Mouse (Mus musculus): ENCODE measurements around the gene Cpt1c. TPM values are rescaled to one million over a fixed set of nuclear protein-coding genes. Genes with fewer than 3 reads are reported as not detected.
"Not testable (repeated sequence)": the region's sequence is repeated elsewhere in the genome, so short reads cannot be mapped to it uniquely, and the experiment has no call there.

Gene Cpt1c
- 22.3 and 26.8 TPM in 2 replicates for polyA plus RNA-seq (2016; fragmentation: Nextera tagmentation; extraction: Ambion mirVana)

GRCm38 (mm10) chr7:44974383-44975116, at the start of gene Cpt1c:
TSS of gene Cpt1c (minus strand) at chr7:44974851.
- Histone ChIP-seq H3K36me3 (peaks cover 43% of the 10 kb centered on the region), H3K27ac (replicated peaks) (peak within 1 kb of the TSS; percentile 82), H3K4me1 (peaks cover 63% of the 10 kb centered on the region), H3K4me3 (peak within 1 kb of the TSS; percentile 55), H3K9me3 (replicated peaks) (no peaks in the 10 kb centered on the region), H3K27me3 (ENCODE audit: low read depth, poor library complexity, severe bottlenecking) (no peaks in the 10 kb centered on the region)
- WGBS, result 1% methylated on average over 22 of the region's 22 CpGs
- DNase-seq (ENCODE audit: low spot score), result peak; percentile 84

GRCm38 (mm10) chr7:45023711-45024110, 49.1 kb upstream of the Cpt1c start:
- H3K9me3 ChIP-seq (replicated peaks); H3K27ac ChIP-seq (replicated peaks); H3K4me3 ChIP-seq; DNase-seq (ENCODE audit: low spot score): not testable (repeated sequence)
- 86% methylated on average over 5 of the region's 5 CpGs for WGBS
- H3K36me3 ChIP-seq, result peaks cover 25% of the 10 kb centered on the region
- peaks cover 27% of the 10 kb centered on the region for H3K4me1 ChIP-seq
- peaks cover 20% of the 10 kb centered on the region for H3K27me3 ChIP-seq (ENCODE audit: low read depth, poor library complexity, severe bottlenecking)

- H3K4me3 ChIP-seq, result peak overlapping the region; percentile 7; the same call in 1 of the 2 replicates
- no peak overlapping the region for H3K27ac ChIP-seq (replicated peaks)
- WGBS, result 78% methylated on average over 9 of the region's 9 CpGs
- no peaks in the 10 kb centered on the region for H3K9me3 ChIP-seq (replicated peaks)
- peaks cover 41% of the 10 kb centered on the region for H3K4me1 ChIP-seq
- H3K36me3 ChIP-seq, result no peaks in the 10 kb centered on the region
- DNase-seq (ENCODE audit: low spot score), result no peak
- peaks cover 24% of the 10 kb centered on the region for H3K27me3 ChIP-seq (ENCODE audit: low read depth, poor library complexity, severe bottlenecking)
These were observed 45.6 kb upstream of the Cpt1c start for GRCm38 (mm10) chr7:45020225-45020624.

GRCm38 (mm10) chr7:45019031-45019571, 44.5 kb upstream of the Cpt1c start:
- peaks cover 24% of the 10 kb centered on the region for H3K27me3 ChIP-seq (ENCODE audit: low read depth, poor library complexity, severe bottlenecking)
- peaks cover 53% of the 10 kb centered on the region for H3K4me1 ChIP-seq
- H3K4me3 ChIP-seq, result peak overlapping the region; percentile 72
- H3K36me3 ChIP-seq, result 0 out of 2 replicates have a peak, but pooled peaks cover 1% of the 10 kb centered on the region
- no peaks in the 10 kb centered on the region for H3K9me3 ChIP-seq (replicated peaks)
- 42% methylated on average over 8 of the region's 8 CpGs for WGBS
- no peak for DNase-seq (ENCODE audit: low spot score)
- no peak overlapping the region for H3K27ac ChIP-seq (replicated peaks)

GRCm38 (mm10) chr7:45017242-45018061, 42.8 kb upstream of the Cpt1c start, which contains the start of gene Rras:
TSS of gene Rras (plus strand) at chr7:45017961.
- Histone ChIP-seq H3K27ac (replicated peaks) (peak within 1 kb of the TSS; percentile 89), H3K27me3 (ENCODE audit: low read depth, poor library complexity, severe bottlenecking) (peaks cover 24% of the 10 kb centered on the region), H3K36me3 (peaks cover 16% of the 10 kb centered on the region), H3K4me1 (peaks cover 54% of the 10 kb centered on the region), H3K9me3 (replicated peaks) (no peaks in the 10 kb centered on the region), H3K4me3 (peak within 1 kb of the TSS; percentile 72)
- DNase-seq (ENCODE audit: low spot score), result peak; percentile 90
- WGBS, result under 1% methylated on average over 36 of the region's 36 CpGs

GRCm38 (mm10) chr7:45016761-45017160, 42.1 kb upstream of the Cpt1c start:
- H3K36me3 ChIP-seq, result peaks cover 23% of the 10 kb centered on the region
- DNase-seq (ENCODE audit: low spot score), result no peak
- H3K4me1 ChIP-seq, result peaks cover 54% of the 10 kb centered on the region
- H3K9me3 ChIP-seq (replicated peaks), result no peaks in the 10 kb centered on the region
- H3K4me3 ChIP-seq, result peak overlapping the region; percentile 72
- H3K27me3 ChIP-seq (ENCODE audit: low read depth, poor library complexity, severe bottlenecking), result peaks cover 24% of the 10 kb centered on the region
- WGBS, result 2% methylated on average over 4 of the region's 4 CpGs
- peak overlapping the region; percentile 89 for H3K27ac ChIP-seq (replicated peaks)

GRCm38 (mm10) chr7:45015957-45016612, 41.4 kb upstream of the Cpt1c start, which contains the start of gene Scaf1:
TSS of gene Scaf1 (minus strand) at chr7:45016363.
- H3K4me1 ChIP-seq, result peaks cover 52% of the 10 kb centered on the region
- DNase-seq (ENCODE audit: low spot score), result peak; percentile 100
- WGBS, result under 1% methylated on average over 69 of the region's 69 CpGs

GRCm38 (mm10) chr7:45015344-45015956, 40.8 kb upstream of the Cpt1c start:
- Histone ChIP-seq H3K36me3 (peaks cover 36% of the 10 kb centered on the region), H3K9me3 (replicated peaks) (no peaks in the 10 kb centered on the region), H3K4me1 (peaks cover 50% of the 10 kb centered on the region), H3K27ac (replicated peaks) (peak overlapping the region; percentile 89), H3K4me3 (peak overlapping the region; percentile 72), H3K27me3 (ENCODE audit: low read depth, poor library complexity, severe bottlenecking) (peaks cover 22% of the 10 kb centered on the region)
- DNase-seq (ENCODE audit: low spot score), result no peak
- 3% methylated on average over 20 of the region's 20 CpGs for WGBS

More at GRCm38 (mm10) chr7:45015957-45016612, 41.4 kb upstream of the Cpt1c start, which contains the start of gene Scaf1:
- H3K9me3 ChIP-seq (replicated peaks), result no peaks in the 10 kb centered on the region
- H3K36me3 ChIP-seq, result peaks cover 30% of the 10 kb centered on the region
- peak within 1 kb of the TSS; percentile 89 for H3K27ac ChIP-seq (replicated peaks)
- peak within 1 kb of the TSS; percentile 72 for H3K4me3 ChIP-seq
- H3K27me3 ChIP-seq (ENCODE audit: low read depth, poor library complexity, severe bottlenecking), result peaks cover 24% of the 10 kb centered on the region

GRCm38 (mm10) chr7:45014096-45014451, 39.4 kb upstream of the Cpt1c start:
- H3K27ac ChIP-seq (replicated peaks), result no peak overlapping the region
- no peak overlapping the region for H3K4me3 ChIP-seq
- WGBS, result 94% methylated on average over 3 of the region's 3 CpGs
- H3K4me1 ChIP-seq, result peaks cover 40% of the 10 kb centered on the region
- H3K36me3 ChIP-seq, result peaks cover 50% of the 10 kb centered on the region
- H3K9me3 ChIP-seq (replicated peaks), result no peaks in the 10 kb centered on the region
- H3K27me3 ChIP-seq (ENCODE audit: low read depth, poor library complexity, severe bottlenecking), result peaks cover 8% of the 10 kb centered on the region
- DNase-seq (ENCODE audit: low spot score), result no peak

GRCm38 (mm10) chr7:45013366-45014095, 38.9 kb upstream of the Cpt1c start:
- peaks cover 3% of the 10 kb centered on the region for H3K27me3 ChIP-seq (ENCODE audit: low read depth, poor library complexity, severe bottlenecking)
- H3K36me3 ChIP-seq, result peaks cover 55% of the 10 kb centered on the region
- no peak overlapping the region for H3K27ac ChIP-seq (replicated peaks)
- no peak overlapping the region for H3K4me3 ChIP-seq
- H3K4me1 ChIP-seq, result peaks cover 34% of the 10 kb centered on the region
- H3K9me3 ChIP-seq (replicated peaks), result no peaks in the 10 kb centered on the region
- WGBS, result 95% methylated on average over 16 of the region's 16 CpGs
- DNase-seq (ENCODE audit: low spot score), result no peak

GRCm38 (mm10) chr7:45012824-45013223, 38.2 kb upstream of the Cpt1c start:
- Histone ChIP-seq H3K36me3 (peaks cover 63% of the 10 kb centered on the region), H3K27me3 (ENCODE audit: low read depth, poor library complexity, severe bottlenecking) (no peaks in the 10 kb centered on the region), H3K4me3 (no peak overlapping the region), H3K4me1 (peaks cover 27% of the 10 kb centered on the region), H3K9me3 (replicated peaks) (no peaks in the 10 kb centered on the region), H3K27ac (replicated peaks) (no peak overlapping the region)
- WGBS, result 90% methylated on average over 4 of the region's 4 CpGs
- DNase-seq (ENCODE audit: low spot score), result no peak
